Mouse (Mus musculus) hindbrain, embryonic 14.5 days (tissue): ENCODE measurements at regions not wholly inside any gene's neighbourhood (a gene's known extent, or its start where the extent isn't known, plus 50 kb on each side); places are given as distances from the start of the nearest gene placed in this dataset.

Experiments used
- ATAC-seq: fragments of 200-750 bp; cut with Nextera tagmentation; 2 replicates; pipeline ENCODE4 v1.8.0; 2017; ENCODE audit warnings: moderate number of reproducible peaks, mild to moderate bottlenecking, moderate TSS enrichment, moderate library complexity; ENCODE audit not compliant: low FRiP score
- DNase-seq: peaks from one replicate; pipeline ENCODE4 v3.0.0-alpha.2; 2015; ENCODE audit warnings: low spot score
- H3K27ac ChIP-seq: fragments of 300-500 bp; sonication (generic); 2 replicates; pipeline ENCODE4 v1.5.1; 2014; ENCODE audit warnings: mild to moderate bottlenecking, moderate library complexity
- H3K27me3 ChIP-seq: fragments of 300-500 bp; sonication (generic); 2 replicates; pipeline ENCODE4 v1.6.1; 2014; ENCODE audit warnings: mild to moderate bottlenecking, low read length, mixed read lengths; ENCODE audit not compliant: control insufficient read depth, insufficient read depth
- H3K36me3 ChIP-seq: fragments of 300-500 bp; sonication (generic); replicated peaks from 2 replicates; pipeline ENCODE4 v1.6.1; 2014; ENCODE audit not compliant: control insufficient read depth, insufficient read depth
- H3K4me1 ChIP-seq: fragments of 300-500 bp; sonication (generic); replicated peaks from 2 replicates; pipeline ENCODE4 v1.6.1; 2014; ENCODE audit warnings: antibody characterized with exemption, low read length, mixed read lengths; ENCODE audit not compliant: control insufficient read depth, insufficient read depth
- H3K4me2 ChIP-seq: fragments of 300-500 bp; sonication (generic); replicated peaks from 2 replicates; pipeline ENCODE4 v1.6.1; 2014; ENCODE audit warnings: mild to moderate bottlenecking, moderate library complexity
- H3K4me3 ChIP-seq: fragments of 300-500 bp; sonication (generic); replicated peaks from 2 replicates; pipeline ENCODE4 v1.5.1; 2014; ENCODE audit warnings: mild to moderate bottlenecking, low read length
- H3K9ac ChIP-seq: fragments of 300-500 bp; sonication (generic); 2 replicates; pipeline ENCODE4 v1.6.1; 2014
- H3K9me3 ChIP-seq: fragments of 300-500 bp; sonication (generic); 2 replicates; pipeline ENCODE4 v1.6.1; 2016; ENCODE audit warnings: low read length; ENCODE audit not compliant: control insufficient read depth
- WGBS: fragments of 180-500 bp; shearing (Covaris S2); extraction: QIAGEN DNeasy Blood & Tissue Kit; methylation state at CpG from one replicate; pipeline ENCODE4 v1.1.7; 2014; 5-methylcytosine and 5-hydroxymethylcytosine counted together

GRCm38 (mm10) chr7:129798525-129798924 lies 206.9 kb downstream of the Wdr11 start:
- Histone ChIP-seq H3K4me2 (no peak overlapping the region), H3K27me3 (peaks cover 4% of the 10 kb centered on the region; the same call in 1 of the 2 replicates), H3K4me1 (peaks cover 7% of the 10 kb centered on the region; the same call in 1 of the 2 replicates), H3K9ac (no peak overlapping the region), H3K9me3 (no peaks in the 10 kb centered on the region), H3K4me3 (no peak overlapping the region), H3K27ac (no peak overlapping the region), H3K36me3 (no peaks in the 10 kb centered on the region)
- DNase-seq (no peak), ATAC-seq (no peak)
- 87% methylated on average over 5 of the region's 5 CpGs for WGBS

GRCm38 (mm10) chr7:129800461-129800867 lies 208.8 kb downstream of the Wdr11 start:
- ATAC-seq (no peak), DNase-seq (no peak)
- Histone ChIP-seq H3K4me1 (peaks cover 7% of the 10 kb centered on the region; the same call in 1 of the 2 replicates), H3K4me2 (no peak overlapping the region), H3K9ac (no peak overlapping the region), H3K27me3 (peaks cover 4% of the 10 kb centered on the region; the same call in 1 of the 2 replicates), H3K9me3 (no peaks in the 10 kb centered on the region), H3K36me3 (no peaks in the 10 kb centered on the region), H3K4me3 (no peak overlapping the region), H3K27ac (no peak overlapping the region)
- 77% methylated on average over 6 of the region's 6 CpGs for WGBS

- Histone ChIP-seq H3K27me3 (peaks cover under 1% of the 10 kb centered on the region; the same call in 1 of the 2 replicates), H3K27ac (no peak overlapping the region), H3K9me3 (no peaks in the 10 kb centered on the region), H3K4me1 (peaks cover 7% of the 10 kb centered on the region; the same call in 1 of the 2 replicates), H3K36me3 (no peaks in the 10 kb centered on the region), H3K9ac (no peak overlapping the region), H3K4me2 (no peak overlapping the region), H3K4me3 (no peak overlapping the region)
- ATAC-seq, result no peak
- 31% methylated on average over 2 of the region's 2 CpGs for WGBS
- DNase-seq, result peak; percentile 72
Measured at GRCm38 (mm10) chr7:129801431-129801847, 209.8 kb downstream of the Wdr11 start.

- H3K27me3 ChIP-seq, result no peaks in the 10 kb centered on the region
- no peak overlapping the region for H3K4me2 ChIP-seq
- DNase-seq, result no peak
- no peak overlapping the region for H3K9ac ChIP-seq
- H3K36me3 ChIP-seq, result no peaks in the 10 kb centered on the region
- no peak overlapping the region for H3K4me3 ChIP-seq
- no peak for ATAC-seq
- 52% methylated on average over 6 of the region's 6 CpGs for WGBS
- H3K4me1 ChIP-seq, result peaks cover 7% of the 10 kb centered on the region; the same call in 1 of the 2 replicates
- no peaks in the 10 kb centered on the region for H3K9me3 ChIP-seq
- no peak overlapping the region for H3K27ac ChIP-seq
Measured at GRCm38 (mm10) chr7:129802168-129802567, 210.5 kb downstream of the Wdr11 start.

- DNase-seq (no peak), ATAC-seq (no peak)
- no peak overlapping the region for H3K9ac ChIP-seq
- H3K4me3 ChIP-seq, result no peak overlapping the region
- H3K4me1 ChIP-seq, result peaks cover 7% of the 10 kb centered on the region; the same call in 1 of the 2 replicates
- WGBS, result 77% methylated on average over 5 of the region's 5 CpGs
- H3K36me3 ChIP-seq, result no peaks in the 10 kb centered on the region
- no peak overlapping the region for H3K27ac ChIP-seq
- H3K9me3 ChIP-seq, result no peaks in the 10 kb centered on the region
- H3K4me2 ChIP-seq, result no peak overlapping the region
- H3K27me3 ChIP-seq, result no peaks in the 10 kb centered on the region
Measured at GRCm38 (mm10) chr7:129805340-129805739, 213.7 kb downstream of the Wdr11 start.

- no peak overlapping the region for H3K4me2 ChIP-seq
- no peaks in the 10 kb centered on the region for H3K27me3 ChIP-seq
- no peaks in the 10 kb centered on the region for H3K36me3 ChIP-seq
- 69% methylated on average over 9 of the region's 9 CpGs for WGBS
- ATAC-seq, result no peak
- DNase-seq, result no peak
- H3K9me3 ChIP-seq, result no peaks in the 10 kb centered on the region
- H3K27ac ChIP-seq, result no peak overlapping the region
- H3K4me3 ChIP-seq, result no peak overlapping the region
- H3K9ac ChIP-seq, result no peak overlapping the region
- H3K4me1 ChIP-seq, result no peaks in the 10 kb centered on the region
Measured at GRCm38 (mm10) chr7:129810141-129810540, 218.5 kb downstream of the Wdr11 start.

- Histone ChIP-seq H3K27me3 (no peaks in the 10 kb centered on the region), H3K9me3 (no peaks in the 10 kb centered on the region), H3K4me2 (no peak overlapping the region), H3K27ac (no peak overlapping the region), H3K36me3 (no peaks in the 10 kb centered on the region), H3K4me1 (no peaks in the 10 kb centered on the region), H3K9ac (no peak overlapping the region), H3K4me3 (no peak overlapping the region)
- DNase-seq (no peak), ATAC-seq (no peak)
- WGBS, result 83% methylated on average over 4 of the region's 4 CpGs
Measured at GRCm38 (mm10) chr7:129810565-129810964, 218.9 kb downstream of the Wdr11 start.

- H3K9me3 ChIP-seq, result no peaks in the 10 kb centered on the region
- no peak overlapping the region for H3K4me3 ChIP-seq
- no peak overlapping the region for H3K27ac ChIP-seq
- ATAC-seq, result no peak
- H3K4me1 ChIP-seq, result no peaks in the 10 kb centered on the region
- no peaks in the 10 kb centered on the region for H3K36me3 ChIP-seq
- no peak overlapping the region for H3K9ac ChIP-seq
- DNase-seq, result no peak
- no peak overlapping the region for H3K4me2 ChIP-seq
- no peaks in the 10 kb centered on the region for H3K27me3 ChIP-seq
- WGBS, result 89% methylated on average over 6 of the region's 6 CpGs
Measured at GRCm38 (mm10) chr7:129814149-129814860, 222.6 kb downstream of the Wdr11 start.

GRCm38 (mm10) chr7:129818833-129819232 lies 227.2 kb downstream of the Wdr11 start:
- H3K27me3 ChIP-seq, result no peaks in the 10 kb centered on the region
- no peak overlapping the region for H3K9ac ChIP-seq
- no peak overlapping the region for H3K4me2 ChIP-seq
- H3K4me3 ChIP-seq, result no peak overlapping the region
- H3K36me3 ChIP-seq, result no peaks in the 10 kb centered on the region
- DNase-seq (no peak), ATAC-seq (no peak)
- no peaks in the 10 kb centered on the region for H3K9me3 ChIP-seq
- H3K27ac ChIP-seq, result no peak overlapping the region
- no peaks in the 10 kb centered on the region for H3K4me1 ChIP-seq
- WGBS, result 90% methylated on average over 2 of the region's 2 CpGs
